ENCODE assay signal across 22 mouse cellular contexts in genomic region chr10:36390062-36390461, GRCm38 (mm10).
"Had no signal": no experiment of that assay in that cellular context is flagged by ENCODE, and none has a peak within 500 bp of the region (broad histone marks: within the 10 kb centered on the region; RNA-seq: fewer than 3 reads in every experiment).

No protein-coding gene starts in this region.

- H3K4me3 ChIP-seq: limb, embryonic 10.5 days; limb, embryonic 13.5 days; liver, embryonic 12.5 days; liver, embryonic 15.5 days; midbrain, embryonic 12.5 days; midbrain, embryonic 15.5 days; neural tube, embryonic 12.5 days; neural tube, embryonic 15.5 days had no signal

- H3K27me3 ChIP-seq: limb, embryonic 13.5 days; liver, embryonic 12.5 days; liver, embryonic 15.5 days; midbrain, embryonic 12.5 days; midbrain, embryonic 15.5 days; neural tube, embryonic 12.5 days; neural tube, embryonic 15.5 days had no signal

- H3K4me2 ChIP-seq: limb, embryonic 13.5 days; liver, embryonic 12.5 days; liver, embryonic 15.5 days; midbrain, embryonic 12.5 days; midbrain, embryonic 15.5 days; neural tube, embryonic 12.5 days; neural tube, embryonic 15.5 days had no signal

- H3K4me1 ChIP-seq: limb, embryonic 10.5 days; limb, embryonic 13.5 days; liver, embryonic 12.5 days; liver, embryonic 15.5 days; midbrain, embryonic 12.5 days; midbrain, embryonic 15.5 days; neural tube, embryonic 12.5 days; neural tube, embryonic 15.5 days had no signal

- ATAC-seq: intestine, postnatal 0 days; liver, embryonic 12.5 days; midbrain, embryonic 15.5 days had no signal

- DNase-seq: kidney, adult 2 months; kidney, postnatal 25 days; layer of hippocampus, adult 9-11 months; liver; right cerebral cortex, adult 18-20 months; right cerebral cortex, postnatal 14 days; right cerebral cortex, postnatal 4 days; thymus, adult 2 months; thymus, postnatal 14 days; thymus, postnatal 4 days had no signal

- H3K9ac ChIP-seq: limb, embryonic 13.5 days; liver, embryonic 12.5 days; liver, embryonic 15.5 days; midbrain, embryonic 12.5 days; midbrain, embryonic 15.5 days; neural tube, embryonic 12.5 days; neural tube, embryonic 15.5 days had no signal

- H3K9me3 ChIP-seq: limb, embryonic 10.5 days; limb, embryonic 13.5 days; liver, embryonic 12.5 days; liver, embryonic 15.5 days; midbrain, embryonic 12.5 days; midbrain, embryonic 15.5 days; neural tube, embryonic 12.5 days; neural tube, embryonic 15.5 days had no signal

- H3K27ac ChIP-seq: kidney, postnatal 0 days; limb, embryonic 10.5 days; limb, embryonic 13.5 days; liver, embryonic 12.5 days; liver, embryonic 15.5 days; macrophage; midbrain, embryonic 12.5 days; midbrain, embryonic 15.5 days; neural tube, embryonic 12.5 days; neural tube, embryonic 15.5 days; stomach, postnatal 0 days had no signal

- H3K36me3 ChIP-seq: limb, embryonic 10.5 days; limb, embryonic 13.5 days; liver, embryonic 12.5 days; liver, embryonic 15.5 days; midbrain, embryonic 12.5 days; midbrain, embryonic 15.5 days; neural tube, embryonic 12.5 days; neural tube, embryonic 15.5 days had no signal
